Mouse (Mus musculus) cortical plate, adult 2 months (tissue): ENCODE data around the gene Neurl3. TPM values are rescaled to one million over a fixed set of nuclear protein-coding genes. Genes with fewer than 3 reads are reported as not detected.
A peak's percentile ranks its signal among the peaks of the same experiment; 100 is the strongest.

Experiments used
- H3K27ac ChIP-seq: fragments of 200-500 bp; 2 replicates; pipeline ENCODE4 v1.5.1; 2012; ENCODE audit warnings: low read length, control low read depth, inconsistent platforms; ENCODE audit not compliant: insufficient read depth
- H3K4me1 ChIP-seq: fragments of 200-500 bp; 2 replicates; pipeline ENCODE4 v1.6.1; 2011; ENCODE audit warnings: low read length; ENCODE audit not compliant: control insufficient read depth, insufficient read depth
- H3K4me3 ChIP-seq: fragments of 200-500 bp; 2 replicates; pipeline ENCODE4 v1.5.1; 2011; ENCODE audit warnings: mild to moderate bottlenecking, low read length, control low read depth; ENCODE audit not compliant: insufficient read depth
- CTCF ChIP-seq: fragments of 200-500 bp; IDR thresholded peaks from 2 replicates; pipeline ENCODE4 v1.5.1; 2011; ENCODE audit warnings: mild to moderate bottlenecking, control low read depth, low read length; ENCODE audit not compliant: insufficient read depth; ENCODE audit errors: extremely low read depth
- POLR2A ChIP-seq: fragments of 200-500 bp; IDR thresholded peaks from 2 replicates; pipeline ENCODE4 v1.6.1; 2011; ENCODE audit warnings: mild to moderate bottlenecking, low read length, control low read depth; ENCODE audit not compliant: insufficient read depth; ENCODE audit errors: extremely low read depth
- polyA plus RNA-seq: library from polyadenylated mRNA; depleted of rRNA; stranded (reverse); fragments of >200 nt; gene quantifications from 2 replicates; pipeline ENCODE4 v1.2.3, GENCODE M21; 2012

Gene Neurl3
- polyA plus RNA-seq, 1 experiment, result 0.94 TPM

GRCm38 (mm10) chr1:36308451-36308901 is 34.0 kb upstream of the Neurl3 start:
- H3K4me3 ChIP-seq, result peak overlapping the region; percentile 65
- H3K4me1 ChIP-seq, result no peaks in the 10 kb centered on the region
- TF ChIP-seq CTCF (no peak), POLR2A (no peak)
- H3K27ac ChIP-seq, result 0 out of 2 replicates have a peak overlapping the region, but pooled peaks have one; percentile 14

GRCm38 (mm10) chr1:36307495-36308280 is 33.2 kb upstream of the Neurl3 start, which contains the start of gene Arid5a:
TSS of gene Arid5a (plus strand) at chr1:36307733.
- peak within 1 kb of the TSS; percentile 17; the same call in 1 of the 2 replicates for H3K27ac ChIP-seq

DNA sequence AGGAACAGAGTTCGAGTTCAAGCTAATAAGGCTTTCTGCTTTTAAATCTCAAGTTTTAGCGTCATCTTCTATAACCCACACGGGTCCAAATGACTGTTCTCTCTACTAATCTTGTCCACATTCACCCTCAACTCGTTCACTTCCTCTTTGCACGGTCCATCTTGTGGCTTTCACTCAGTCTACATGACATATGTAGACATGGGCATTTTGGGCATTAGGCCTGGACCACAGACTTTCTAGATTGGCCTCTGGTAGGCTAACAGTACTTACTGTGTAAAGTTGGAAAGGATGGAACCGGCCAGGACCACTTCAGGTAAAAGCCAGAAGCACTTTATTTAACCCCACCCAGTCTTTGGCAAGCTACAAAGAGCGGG is 32.6 kb upstream of the Neurl3 start:
- no peak for TF ChIP-seq CTCF
- no peak for TF ChIP-seq POLR2A
- Histone ChIP-seq H3K4me1 (peaks cover 2% of the 10 kb centered on the region; the same call in 1 of the 2 replicates), H3K4me3 (no peak overlapping the region; the same call in 1 of the 2 replicates), H3K27ac (no peak overlapping the region)

More at GRCm38 (mm10) chr1:36307495-36308280, 33.2 kb upstream of the Neurl3 start, which contains the start of gene Arid5a:
- TF ChIP-seq CTCF (no peak), POLR2A (peak; percentile 98)
- Histone ChIP-seq H3K4me3 (peak within 1 kb of the TSS; percentile 65), H3K4me1 (peaks cover 2% of the 10 kb centered on the region; the same call in 1 of the 2 replicates)

DNA sequence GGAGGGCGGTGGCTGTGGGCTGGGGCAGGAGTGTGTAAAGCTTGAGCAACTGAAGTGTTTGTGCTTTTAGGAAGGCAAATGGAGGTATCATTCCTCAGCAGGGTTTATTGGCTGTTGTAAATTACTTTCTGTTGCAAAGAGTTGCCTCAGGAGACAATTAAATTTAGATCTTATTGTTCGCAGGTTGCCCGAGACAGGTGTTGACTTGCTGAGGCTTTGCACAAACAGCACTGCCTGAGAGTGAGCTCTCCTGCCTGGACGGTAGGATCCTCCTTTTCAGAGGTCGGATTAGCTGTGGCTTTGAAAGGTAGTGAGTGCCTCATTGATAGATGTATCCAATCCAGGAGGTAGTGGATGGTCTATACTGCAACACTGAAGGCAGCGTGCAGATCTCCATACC is 31.6 kb upstream of the Neurl3 start:
- Histone ChIP-seq H3K27ac (no peak overlapping the region), H3K4me3 (no peak overlapping the region), H3K4me1 (peaks cover 2% of the 10 kb centered on the region; the same call in 1 of the 2 replicates)
- no peak for TF ChIP-seq POLR2A

GRCm38 (mm10) chr1:36304764-36305163 is 30.3 kb upstream of the Neurl3 start:
- TF ChIP-seq POLR2A, result no peak
- no peak for TF ChIP-seq CTCF
- Histone ChIP-seq H3K4me1 (peaks cover 2% of the 10 kb centered on the region; the same call in 1 of the 2 replicates), H3K4me3 (no peak overlapping the region), H3K27ac (no peak overlapping the region)

DNA sequence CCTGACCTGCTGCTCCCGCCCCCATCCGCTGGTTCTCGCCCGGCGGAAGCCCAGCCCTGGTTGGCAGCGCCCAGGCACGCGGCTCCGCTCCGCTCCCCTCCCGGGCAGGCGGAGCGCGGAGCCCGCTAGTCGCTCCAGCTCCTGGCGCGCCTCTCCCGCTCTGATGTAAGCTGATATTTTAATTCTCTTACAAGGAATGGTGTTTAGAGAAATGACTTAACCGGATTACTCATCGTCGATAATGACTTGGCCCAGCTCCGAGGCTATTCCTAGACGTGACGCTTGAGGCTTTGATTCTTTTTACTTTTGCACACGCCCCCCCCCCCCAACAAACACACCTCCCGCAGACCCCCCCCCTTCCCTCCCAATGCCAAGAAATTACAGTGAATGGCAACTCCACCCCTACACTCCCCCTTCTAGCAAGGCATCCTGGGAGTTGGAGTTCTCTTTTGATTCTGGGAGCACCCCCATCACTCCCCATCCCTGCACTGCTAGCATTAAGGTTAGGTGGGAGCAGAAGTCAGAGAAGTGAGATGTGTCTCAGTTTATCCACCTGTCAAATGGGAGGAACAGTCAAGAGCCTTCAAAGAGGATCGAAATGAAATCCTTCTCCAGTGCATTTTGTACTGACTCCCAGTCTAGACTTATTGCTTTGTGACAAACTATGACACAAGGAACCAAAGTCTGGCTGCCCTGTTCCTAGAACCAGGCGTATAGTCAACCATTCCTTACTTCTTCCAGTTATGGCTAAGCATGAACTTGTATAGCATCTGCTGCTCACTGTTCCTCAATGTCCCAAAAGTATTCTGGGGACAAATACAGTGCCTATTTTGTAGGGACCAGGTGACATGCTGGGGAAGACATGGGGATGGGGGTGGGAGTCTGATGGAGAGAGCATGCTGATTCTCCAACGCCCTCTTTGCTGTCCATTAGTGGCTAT is 29.2 kb upstream of the Neurl3 start:
- TF ChIP-seq POLR2A (no peak), CTCF (no peak)
- Histone ChIP-seq H3K27ac (no peak overlapping the region), H3K4me3 (no peak overlapping the region), H3K4me1 (peaks cover 2% of the 10 kb centered on the region; the same call in 1 of the 2 replicates)

- TF ChIP-seq POLR2A, result no peak
- no peak for TF ChIP-seq CTCF
- no peak overlapping the region for H3K27ac ChIP-seq
- H3K4me3 ChIP-seq, result no peak overlapping the region
- peaks cover 2% of the 10 kb centered on the region; the same call in 1 of the 2 replicates for H3K4me1 ChIP-seq
These were observed 28.5 kb upstream of the Neurl3 start for GRCm38 (mm10) chr1:36302957-36303356.

DNA sequence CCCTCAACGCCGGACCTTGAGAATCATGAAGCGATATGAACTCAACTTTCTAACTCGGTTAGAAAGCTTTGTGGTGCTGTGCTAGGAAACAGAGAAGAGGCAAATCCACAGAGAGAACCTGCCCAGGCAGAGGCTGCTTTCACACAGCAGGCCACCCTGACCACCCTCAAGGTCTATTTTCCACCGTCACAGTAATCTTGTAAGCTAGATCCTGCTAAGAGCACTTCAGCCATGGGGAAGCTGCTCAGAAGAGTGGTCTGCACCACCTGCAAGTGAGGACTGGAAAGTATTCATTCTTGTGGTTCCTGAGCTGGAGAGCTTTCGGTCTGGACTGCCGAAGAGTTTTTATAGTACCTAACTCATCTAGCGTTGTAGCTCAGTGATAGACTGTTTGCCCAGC is 27.8 kb upstream of the Neurl3 start:
- TF ChIP-seq POLR2A (no peak), CTCF (no peak)
- H3K27ac ChIP-seq, result no peak overlapping the region
- H3K4me3 ChIP-seq, result no peak overlapping the region
- H3K4me1 ChIP-seq, result peaks cover 2% of the 10 kb centered on the region; the same call in 1 of the 2 replicates

DNA sequence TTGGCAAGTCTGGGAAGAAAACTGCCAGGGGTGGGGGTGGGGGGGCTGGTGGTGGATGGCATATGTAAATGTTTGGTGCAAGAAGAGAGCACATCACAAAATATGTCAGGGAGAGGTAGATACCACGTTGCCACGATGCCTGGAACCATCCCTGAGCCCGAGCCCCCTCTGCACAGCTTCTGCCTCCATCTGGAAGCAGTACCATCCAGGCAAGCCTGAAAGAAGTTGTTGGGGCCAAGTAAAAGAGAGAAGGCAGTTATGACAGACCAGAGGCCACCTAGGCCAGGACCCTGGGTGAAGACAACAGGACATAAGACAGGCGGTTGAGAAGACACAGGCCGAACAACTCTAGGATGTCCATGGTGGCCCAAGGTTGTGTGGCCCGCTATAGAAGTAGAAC is 26.0 kb upstream of the Neurl3 start:
- TF ChIP-seq POLR2A (no peak), CTCF (no peak)
- Histone ChIP-seq H3K4me1 (peaks cover 2% of the 10 kb centered on the region; the same call in 1 of the 2 replicates), H3K4me3 (no peak overlapping the region), H3K27ac (no peak overlapping the region)

DNA sequence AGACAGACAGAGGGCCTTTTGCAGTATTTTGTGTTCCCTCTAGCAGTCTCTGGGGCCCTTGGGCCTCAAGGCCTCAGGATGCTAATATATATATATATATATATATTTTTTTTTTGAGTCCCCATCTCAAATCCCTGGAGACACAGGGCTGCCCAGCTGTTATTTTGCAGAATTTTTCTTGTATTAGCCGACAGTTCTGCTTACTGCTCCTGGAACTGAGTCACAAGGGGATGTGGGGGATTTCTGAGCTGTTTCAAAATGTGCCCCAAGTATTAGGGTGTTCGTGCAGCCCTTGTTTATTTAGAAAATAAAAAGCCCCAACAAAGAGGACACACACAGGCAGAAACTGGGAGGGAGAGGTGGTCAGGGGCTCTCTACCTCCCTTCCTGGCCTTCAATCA is 25.2 kb upstream of the Neurl3 start:
- Histone ChIP-seq H3K4me1 (peaks cover 2% of the 10 kb centered on the region; the same call in 1 of the 2 replicates), H3K27ac (no peak overlapping the region), H3K4me3 (no peak overlapping the region)
- TF ChIP-seq CTCF (no peak), POLR2A (no peak)
